Mouse (Mus musculus) cerebellum, adult 9-11 months (tissue): ENCODE results near the gene Pwp2.

Experiments
- DNase-seq: peaks from one replicate; pipeline ENCODE4 v3.0.0; 2022

Gene Pwp2

GRCm38 (mm10) chr10:78170445-78170844 is 14.5 kb downstream of the Pwp2 start:
- DNase-seq, result peak; percentile 59

GRCm38 (mm10) chr10:78169281-78170042 is 15.5 kb downstream of the Pwp2 start, which contains the start of gene D10Jhu81e:
D10Jhu81e (minus strand) TSS chr10:78169782.
- DNase-seq, result peak; percentile 100

- DNase-seq, result peak; percentile 60
Observed at GRCm38 (mm10) chr10:78168792-78169191, 16.2 kb downstream of the Pwp2 start.

GRCm38 (mm10) chr10:78167775-78168174 is 17.2 kb downstream of the Pwp2 start:
- no peak for DNase-seq

GRCm38 (mm10) chr10:78167333-78167732 is 17.6 kb downstream of the Pwp2 start:
- DNase-seq, result peak; percentile 75

- peak; percentile 70 for DNase-seq
Observed at GRCm38 (mm10) chr10:78165256-78166005, 19.5 kb downstream of the Pwp2 start.

- DNase-seq, result peak; percentile 89
Observed at GRCm38 (mm10) chr10:78164786-78165185, 20.2 kb downstream of the Pwp2 start.

GRCm38 (mm10) chr10:78163923-78164322 is 21.0 kb downstream of the Pwp2 start:
- DNase-seq, result peak; percentile 80

- DNase-seq, result peak; percentile 54
Observed at GRCm38 (mm10) chr10:78163241-78163640, 21.7 kb downstream of the Pwp2 start.

- DNase-seq, result no peak
Observed at GRCm38 (mm10) chr10:78162646-78163045, 22.3 kb downstream of the Pwp2 start.

- DNase-seq, result no peak
Observed at GRCm38 (mm10) chr10:78161096-78161495, 23.9 kb downstream of the Pwp2 start.

- DNase-seq, result peak; percentile 43
Observed at GRCm38 (mm10) chr10:78160369-78161095, 24.4 kb downstream of the Pwp2 start.

- peak; percentile 83 for DNase-seq
Observed at GRCm38 (mm10) chr10:78159906-78160305, 25.0 kb downstream of the Pwp2 start.

GRCm38 (mm10) chr10:78159252-78159878 is 25.6 kb downstream of the Pwp2 start:
- peak; percentile 72 for DNase-seq

- peak; percentile 19 for DNase-seq
Observed at GRCm38 (mm10) chr10:78158041-78158440, 26.9 kb downstream of the Pwp2 start.

- DNase-seq, result no peak
Observed at GRCm38 (mm10) chr10:78156926-78157325, 28.0 kb downstream of the Pwp2 start.

GRCm38 (mm10) chr10:78148834-78149766 is 35.8 kb downstream of the Pwp2 start:
- DNase-seq, result no peak

GRCm38 (mm10) chr10:78147908-78148441 is 37.0 kb downstream of the Pwp2 start:
- DNase-seq, result no peak

GRCm38 (mm10) chr10:78143727-78144505 is 41.0 kb downstream of the Pwp2 start:
- no peak for DNase-seq

- no peak for DNase-seq
Observed at GRCm38 (mm10) chr10:78140843-78141242, 44.1 kb downstream of the Pwp2 start.

GRCm38 (mm10) chr10:78140251-78140600 is 44.7 kb downstream of the Pwp2 start:
- no peak for DNase-seq
